Mouse (Mus musculus) retina, adult 2 months (tissue): Measurements from ENCODE around the gene Foxo3.

Source experiments
- DNase-seq: peaks from one replicate; pipeline ENCODE4 v3.0.0-alpha.2; 2012; ENCODE audit warnings: low read depth, low spot score

The Foxo3 gene

DNA sequence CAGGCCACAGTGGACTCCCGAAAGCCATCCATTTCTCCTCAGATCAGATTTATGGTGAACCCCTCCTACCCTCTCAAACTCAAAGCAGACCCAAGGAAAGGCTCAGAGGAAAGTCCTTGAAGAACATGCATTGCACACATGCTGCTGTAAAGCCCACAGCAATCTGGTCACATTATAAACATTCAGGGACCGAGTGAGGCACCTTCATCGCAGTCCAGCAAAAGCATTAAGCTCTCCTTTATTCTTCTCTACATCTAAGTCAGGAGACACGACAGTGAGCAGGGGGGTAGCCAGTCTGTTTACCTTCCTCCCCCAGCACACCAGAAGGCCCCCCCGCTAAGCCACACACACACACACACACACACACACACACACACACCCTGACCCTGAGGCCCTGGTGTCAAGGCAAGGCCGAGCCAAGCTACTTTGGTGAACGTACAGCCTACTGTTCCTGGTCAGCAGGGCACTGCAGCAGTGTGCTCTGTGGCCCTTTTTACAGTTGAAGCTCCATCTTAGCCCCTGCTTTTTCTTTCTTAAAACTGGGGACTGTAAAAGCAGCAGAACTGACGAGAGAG, 24.7 kb downstream of the Foxo3 start:
- DNase-seq: no peak

DNA sequence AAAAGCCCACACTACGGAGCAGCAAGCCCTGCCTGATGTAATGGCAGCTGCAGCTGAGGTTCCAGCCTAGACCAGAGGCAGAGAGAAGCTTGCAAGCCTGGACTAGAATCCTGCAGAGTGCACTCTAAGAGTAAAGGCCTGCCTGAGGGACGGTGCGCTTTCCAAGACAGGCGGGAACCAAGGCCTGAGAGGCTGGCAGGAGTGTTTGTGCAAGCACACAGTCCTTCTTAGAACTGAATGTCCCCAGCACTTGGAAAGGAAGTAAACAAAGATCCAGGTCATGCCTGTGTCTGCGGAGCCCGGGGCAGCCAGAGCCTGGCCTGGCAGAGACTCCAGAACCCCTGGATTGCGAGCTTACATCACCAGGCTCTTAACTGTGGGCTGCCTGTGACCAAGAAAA, 25.4 kb downstream of the Foxo3 start:
- no peak for DNase-seq

DNA sequence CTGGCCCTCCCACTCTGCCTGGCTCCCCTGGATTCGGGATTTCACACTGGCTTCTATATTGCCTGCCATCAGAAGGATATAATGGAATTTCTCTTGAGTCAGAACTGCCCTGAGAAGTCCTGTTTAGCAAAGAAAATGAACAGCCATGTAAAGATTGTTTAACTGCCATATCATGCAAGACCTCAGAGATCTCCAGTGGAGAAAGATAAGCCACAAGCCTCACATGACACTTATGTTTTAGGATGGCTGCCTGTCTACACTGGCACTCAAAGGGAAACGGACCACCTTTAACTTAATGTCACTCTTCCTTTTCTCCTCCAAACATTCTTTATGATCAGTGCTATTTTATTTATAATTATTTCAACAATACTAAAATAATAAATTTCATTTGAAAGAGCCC, 26.6 kb downstream of the Foxo3 start:
- DNase-seq: no peak

DNA sequence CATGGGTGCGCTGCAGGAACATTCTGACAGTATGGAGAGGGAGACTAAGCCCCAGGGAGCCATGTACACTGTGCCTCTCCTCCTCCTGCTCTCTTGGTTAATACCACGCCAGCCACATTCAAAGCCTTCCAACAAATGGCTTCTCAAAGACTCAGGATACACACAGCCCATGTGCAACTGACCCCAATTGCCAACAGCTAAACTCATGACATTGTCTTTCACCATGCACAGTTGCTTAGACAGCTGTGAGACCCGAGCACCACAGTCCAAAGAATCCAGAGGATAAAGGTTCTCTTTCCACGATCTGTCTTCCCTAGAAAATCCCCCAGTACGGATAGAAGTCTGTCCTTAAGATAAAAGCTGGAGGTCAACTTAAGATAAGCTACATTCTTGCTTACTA, 27.9 kb downstream of the Foxo3 start:
- no peak for DNase-seq

DNA sequence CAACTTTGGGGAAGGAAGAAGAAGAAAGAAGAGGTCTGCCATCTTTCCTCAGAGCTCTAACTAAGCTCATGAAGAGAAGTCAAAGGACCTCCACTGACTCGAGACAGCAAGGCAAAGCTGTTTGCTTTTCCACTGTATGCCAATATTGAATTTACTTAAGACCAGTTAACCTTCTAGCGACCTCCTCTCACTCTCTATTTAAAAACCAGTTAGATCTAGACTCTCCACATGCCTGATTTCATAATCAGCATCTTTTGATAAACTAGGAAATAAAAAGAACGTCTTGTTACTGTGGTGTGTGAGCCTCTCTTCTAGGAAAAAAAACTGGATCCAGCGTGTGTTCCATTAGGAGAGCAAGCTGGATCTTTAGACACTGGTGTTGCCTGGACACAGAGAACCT, 28.4 kb downstream of the Foxo3 start:
- no peak for DNase-seq

DNA sequence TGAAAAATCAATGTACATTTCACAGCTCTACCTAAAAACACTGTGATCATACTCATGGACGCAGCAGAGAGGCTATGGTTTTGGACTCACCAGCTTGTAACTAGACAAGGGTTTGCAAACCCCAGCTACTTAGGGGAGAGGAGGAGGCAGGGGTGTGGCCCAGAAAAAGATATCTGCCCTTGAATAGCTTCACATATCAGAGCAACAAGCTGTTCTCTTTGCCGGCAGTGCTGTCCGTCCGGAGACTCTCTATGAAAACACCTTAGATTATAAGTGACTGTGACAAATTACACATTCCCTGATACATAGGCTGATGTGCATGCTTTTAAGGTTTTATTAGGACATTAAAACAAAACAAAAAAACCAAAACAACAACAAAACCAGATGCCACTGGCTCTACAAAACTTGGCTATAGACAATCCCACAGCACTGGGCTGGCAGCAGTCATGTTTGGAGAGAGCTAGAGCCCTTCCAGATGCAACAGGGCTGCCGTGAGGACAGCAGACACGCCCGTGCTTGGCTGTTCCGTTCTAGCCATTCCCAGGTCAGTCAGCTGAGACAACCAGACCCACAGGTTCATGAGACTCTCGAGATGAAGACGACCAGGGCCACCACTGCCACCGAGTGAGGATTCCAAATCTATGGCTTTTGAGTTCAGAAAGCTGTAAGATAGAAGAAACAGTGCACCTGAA, 29.3 kb downstream of the Foxo3 start:
- no peak for DNase-seq

DNA sequence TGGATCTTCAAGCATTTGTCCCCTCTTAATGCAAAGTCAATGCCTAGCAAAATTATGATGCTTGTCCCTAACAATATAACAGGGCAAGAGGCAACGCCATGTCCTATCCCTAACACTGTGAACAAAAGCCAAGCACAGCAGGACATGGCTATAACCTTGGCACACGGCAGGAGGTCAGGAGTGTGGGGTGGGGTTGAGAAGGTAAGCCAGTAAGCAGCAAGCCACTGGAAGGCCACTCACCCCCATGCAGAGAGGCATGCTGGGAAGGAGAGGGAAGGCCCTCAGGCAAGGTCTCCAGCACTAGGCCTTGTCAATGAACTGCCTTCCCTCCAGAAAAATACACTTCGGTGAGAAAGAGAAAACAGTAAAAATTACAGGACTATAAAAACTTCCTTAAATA, 30.1 kb downstream of the Foxo3 start:
- DNase-seq: no peak

DNA sequence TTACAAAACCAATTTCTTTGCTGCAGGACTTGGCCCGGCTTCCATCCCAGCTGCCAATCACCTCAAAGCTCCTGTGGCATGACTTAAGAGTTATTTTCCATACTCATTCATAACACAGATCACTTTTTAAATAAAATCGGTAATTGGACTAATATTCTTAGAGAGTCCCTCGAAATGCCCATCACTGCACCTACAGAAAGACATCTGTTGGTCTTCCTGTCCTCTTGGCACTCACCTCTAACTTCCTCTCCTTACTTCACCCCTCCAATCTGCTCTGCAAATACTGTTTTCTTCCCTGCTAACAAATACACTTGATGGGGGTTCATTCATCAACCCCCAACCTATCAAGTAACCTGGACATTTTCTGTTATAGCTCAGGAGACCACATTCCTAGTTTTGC, 30.9 kb downstream of the Foxo3 start:
- no peak for DNase-seq

DNA sequence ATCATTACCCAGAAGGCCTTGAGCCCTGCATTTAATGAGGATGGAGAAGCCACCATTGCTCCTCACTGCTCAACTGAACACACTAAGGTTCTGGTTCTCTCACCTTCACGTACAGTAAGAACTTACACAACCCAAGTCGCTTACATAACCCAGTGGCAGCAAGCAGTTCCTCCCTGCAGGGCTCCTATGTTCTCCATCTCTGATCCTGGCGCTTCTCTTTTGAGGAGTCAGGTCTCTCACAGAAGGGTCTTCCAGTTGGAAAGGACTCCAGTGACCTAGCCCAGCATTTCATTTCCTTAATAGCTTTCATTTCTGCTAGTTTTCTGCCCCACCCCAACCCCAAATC, 31.3 kb downstream of the Foxo3 start:
- no peak for DNase-seq

DNA sequence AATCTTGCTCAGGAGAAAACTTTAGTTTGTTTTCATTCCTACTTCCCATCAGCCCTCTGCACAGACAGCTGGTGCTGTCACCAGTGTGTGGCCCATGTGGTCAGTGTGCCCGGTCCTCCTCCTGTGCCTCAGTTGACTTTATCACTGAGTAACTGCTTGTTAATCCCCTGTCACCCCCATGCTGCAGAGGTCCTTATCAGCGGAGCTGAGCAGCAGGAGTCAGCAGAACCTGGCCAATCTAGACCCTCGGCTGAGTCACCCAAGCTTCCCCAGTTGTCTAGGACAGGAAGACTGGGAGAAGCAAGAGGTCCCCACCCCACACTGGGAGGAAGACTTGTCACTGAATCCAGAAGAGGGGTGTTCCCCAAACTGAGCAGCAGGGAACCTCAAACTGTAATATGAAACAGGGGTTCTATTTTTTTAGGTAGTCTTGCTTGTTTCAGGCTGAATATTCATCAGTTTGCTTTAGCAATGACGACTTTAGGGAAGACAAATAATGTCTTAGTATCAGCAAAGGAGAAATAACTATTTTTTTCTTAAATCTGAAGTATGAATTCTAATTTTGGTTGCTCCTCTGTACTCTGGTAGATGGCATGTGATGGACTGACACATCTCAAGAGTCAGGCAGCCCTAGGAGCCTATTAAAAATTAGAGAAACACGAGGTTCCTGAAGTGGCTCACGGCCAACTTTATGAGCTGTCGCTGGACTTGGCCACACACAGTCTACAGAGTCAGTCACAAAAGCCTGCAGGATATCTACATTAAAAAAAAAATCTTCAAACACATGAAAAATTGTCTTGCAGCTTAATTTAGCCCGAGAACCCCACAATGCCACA, 31.9 kb downstream of the Foxo3 start:
- DNase-seq: no peak

DNA sequence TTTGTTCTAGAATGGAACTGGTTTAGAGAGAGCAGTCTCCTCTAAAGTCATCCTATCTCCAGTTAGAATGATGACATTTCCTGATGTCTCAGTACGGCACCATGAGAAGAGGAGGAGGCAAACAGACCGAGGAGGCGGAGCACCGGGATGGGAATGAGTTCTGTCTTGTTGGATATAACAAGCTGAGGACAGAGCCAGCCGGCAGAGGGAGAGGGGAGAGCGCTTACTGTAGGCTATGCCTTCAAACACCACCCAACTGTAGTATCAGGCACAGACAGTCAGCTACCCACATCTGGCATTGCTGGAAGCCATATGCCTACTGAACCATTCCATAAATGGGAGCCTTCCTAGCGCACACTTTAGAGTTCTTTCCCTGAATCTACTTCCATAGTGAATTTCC, 32.6 kb downstream of the Foxo3 start:
- no peak for DNase-seq

DNA sequence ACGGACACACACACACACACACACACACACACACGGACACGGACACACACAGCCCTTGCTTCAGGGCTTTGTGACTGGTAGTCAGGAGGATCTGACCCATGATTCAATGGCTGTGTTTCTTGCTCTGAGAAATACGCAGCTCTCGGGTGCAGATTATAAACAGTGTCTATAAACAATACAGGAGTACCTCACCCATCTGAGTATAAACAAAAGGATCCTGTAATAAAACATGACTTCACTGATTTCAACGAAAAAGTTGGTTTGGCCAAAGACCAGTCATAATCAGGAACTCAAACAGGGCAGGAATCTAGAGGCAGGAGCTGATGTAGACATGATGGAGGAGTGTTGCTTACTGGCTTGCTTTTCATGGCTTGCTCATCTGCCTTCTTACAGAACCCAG, 34.1 kb downstream of the Foxo3 start:
- DNase-seq: no peak

DNA sequence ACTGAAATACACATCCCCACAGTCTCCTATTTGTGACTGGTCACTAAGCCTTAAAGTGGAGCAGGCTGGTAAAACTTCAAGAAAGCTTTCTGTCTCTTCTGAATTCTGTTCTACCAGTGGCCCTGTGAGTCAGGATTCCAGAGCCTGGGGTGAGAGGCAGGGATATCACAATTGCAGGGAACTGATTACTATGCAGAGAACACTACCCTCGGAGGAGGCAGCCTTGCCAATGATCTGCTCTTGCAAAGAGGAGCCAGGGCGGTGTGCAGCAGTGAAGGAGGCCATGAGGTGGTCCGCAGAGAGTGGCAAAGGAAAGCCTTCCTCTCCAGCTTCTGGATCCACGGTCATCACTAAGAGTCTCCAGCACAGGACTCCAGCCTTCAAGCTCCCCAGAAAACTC, 34.8 kb downstream of the Foxo3 start:
- DNase-seq: no peak

DNA sequence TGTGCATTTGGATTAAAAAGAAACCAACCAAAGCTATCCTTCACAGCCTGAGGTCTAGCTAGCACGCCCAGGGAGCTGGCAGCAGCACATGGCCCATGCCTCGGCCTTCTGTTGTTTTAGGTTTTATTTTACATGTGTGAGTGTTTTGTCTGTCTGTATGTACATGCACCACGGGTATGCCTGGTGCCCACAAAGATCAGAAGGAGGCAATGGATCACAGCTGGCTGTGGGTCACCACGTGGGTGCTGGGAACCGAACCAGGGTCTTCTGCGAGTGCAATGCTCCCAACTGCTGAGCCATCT, 36.8 kb downstream of the Foxo3 start:
- DNase-seq: no peak

DNA sequence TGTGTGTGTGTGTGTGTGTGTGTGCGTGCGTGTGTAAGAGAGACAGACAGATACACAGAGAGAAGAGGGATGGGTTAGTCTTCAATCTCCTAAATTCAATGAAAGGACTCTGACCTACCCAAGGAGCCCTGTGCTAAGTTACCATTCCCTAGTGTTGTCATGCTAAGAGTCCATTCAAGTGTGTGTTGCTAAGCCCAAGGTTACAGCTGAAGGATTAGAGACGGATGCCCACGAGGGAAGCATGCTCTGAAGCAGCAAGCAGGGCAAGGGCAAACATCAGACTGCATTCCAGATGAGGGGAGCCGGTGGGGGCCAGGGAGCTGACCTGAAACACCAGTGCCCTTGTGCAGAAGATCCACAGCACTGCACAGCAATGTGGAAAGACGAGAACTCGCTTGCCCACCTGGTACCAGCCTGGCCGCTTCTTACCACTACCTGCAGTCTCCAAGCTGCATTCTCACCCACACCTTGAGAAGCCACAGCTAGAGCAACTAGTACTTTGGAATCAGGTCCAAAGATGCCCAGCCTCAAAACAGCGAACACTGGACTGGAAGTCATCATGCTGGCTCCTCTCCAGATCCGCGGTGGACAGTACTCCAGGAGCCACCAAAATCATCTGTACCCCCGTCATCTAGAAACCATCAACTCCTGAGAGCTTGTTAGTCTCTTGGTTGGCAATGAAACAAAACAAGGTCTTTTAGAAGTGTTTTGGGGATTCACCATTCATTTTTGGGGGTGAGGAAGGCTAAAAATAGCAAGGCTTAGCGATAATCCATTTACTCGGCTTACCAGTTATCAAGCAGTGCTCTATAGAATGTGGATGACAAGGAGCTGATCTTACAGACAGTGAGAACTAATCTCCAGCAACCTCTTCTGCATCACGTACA, 37.4 kb downstream of the Foxo3 start:
- peak; percentile 78 for DNase-seq

DNA sequence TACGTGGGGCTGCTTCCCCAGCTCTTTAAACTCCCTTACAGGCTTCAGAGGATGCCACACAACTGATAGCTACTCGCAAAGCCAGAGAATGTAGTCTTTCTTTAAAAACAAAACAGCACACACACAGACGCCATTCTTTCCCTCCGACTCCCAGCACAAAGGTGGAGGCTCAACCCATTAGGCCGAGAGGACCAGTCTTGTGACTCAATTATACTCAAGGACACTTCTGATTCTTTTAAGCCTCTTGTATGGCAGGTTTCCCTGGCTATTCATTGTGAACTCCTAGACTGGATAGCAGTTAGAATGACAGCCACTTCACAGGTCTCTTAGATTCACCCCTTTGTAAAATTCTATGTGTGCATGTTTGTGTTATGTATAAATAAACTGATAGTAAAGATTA, 38.3 kb downstream of the Foxo3 start:
- no peak for DNase-seq

DNA sequence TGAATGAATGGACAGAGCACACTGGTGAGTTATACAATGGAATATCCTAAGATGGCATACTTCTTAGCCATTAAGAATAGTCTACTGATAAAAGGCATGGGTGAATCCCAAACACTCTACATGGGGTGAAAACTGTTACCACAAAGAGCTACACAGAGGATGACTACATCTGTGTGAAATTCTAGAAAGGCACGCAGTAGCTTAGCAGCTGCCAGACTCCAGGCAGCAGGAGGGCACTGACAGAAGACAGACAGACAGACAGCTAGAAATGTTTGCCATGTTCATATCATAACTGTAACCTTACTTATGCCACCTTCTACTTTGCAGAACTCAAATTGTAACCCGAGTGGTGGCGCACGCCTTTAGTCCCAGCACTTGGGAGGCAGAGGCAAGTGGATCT, 39.0 kb downstream of the Foxo3 start:
- no peak for DNase-seq

DNA sequence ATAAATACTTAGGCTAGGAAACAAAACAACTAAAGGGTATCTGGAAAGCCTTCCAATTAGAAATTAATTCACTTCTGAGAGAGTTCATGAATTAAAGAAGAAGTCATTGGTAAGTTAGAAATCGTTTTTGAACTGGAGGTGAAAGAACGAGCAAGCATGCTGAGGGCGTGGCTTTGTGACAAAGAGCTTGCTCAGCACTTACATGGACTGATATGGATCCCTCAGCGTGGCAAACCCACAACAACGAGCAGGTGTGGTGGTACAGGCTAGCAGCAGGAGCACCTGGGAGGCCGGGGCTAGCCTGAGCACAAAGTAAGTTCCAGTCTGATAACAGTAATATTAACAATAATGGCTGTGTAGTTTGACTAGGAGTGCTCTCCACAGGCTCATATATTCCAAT, 41.2 kb downstream of the Foxo3 start:
- DNase-seq: no peak

DNA sequence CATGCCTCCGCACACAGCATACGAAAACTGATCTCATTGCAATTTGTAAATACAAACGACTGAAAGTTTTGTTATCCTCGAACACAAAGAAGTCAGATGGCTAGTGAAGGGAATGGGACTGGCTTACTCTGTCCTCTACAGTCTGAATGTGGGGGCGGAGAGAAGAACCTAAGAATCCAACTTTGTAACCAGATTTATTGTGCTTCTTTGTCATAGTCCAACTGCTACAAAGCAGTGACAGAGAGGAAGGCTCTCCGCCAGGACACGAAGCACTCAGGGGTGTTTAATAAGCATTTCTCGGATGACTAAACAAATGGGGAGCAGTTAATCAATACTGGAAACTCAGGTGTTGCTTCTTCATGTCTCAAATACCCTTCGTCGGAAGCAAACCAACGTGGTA, 43.6 kb downstream of the Foxo3 start:
- no peak for DNase-seq

DNA sequence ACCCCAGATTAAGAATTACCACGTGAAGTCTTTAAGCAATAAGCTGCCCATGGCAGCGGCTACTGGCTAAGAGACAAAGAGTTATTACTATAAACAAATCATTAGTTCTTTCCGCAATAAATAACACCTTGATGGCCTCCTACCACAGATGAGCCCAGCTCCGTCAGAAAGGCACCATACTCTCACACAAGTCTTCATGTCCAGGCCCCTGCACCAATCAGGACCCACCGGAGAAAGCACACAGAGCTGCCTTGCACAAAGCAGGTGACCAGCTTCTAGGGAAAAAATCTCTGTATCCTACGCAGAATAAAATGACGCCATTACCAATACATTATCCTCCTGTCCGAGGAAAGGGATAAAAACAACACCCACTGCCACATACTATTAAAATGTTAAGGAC, 44.7 kb downstream of the Foxo3 start:
- no peak for DNase-seq

DNA sequence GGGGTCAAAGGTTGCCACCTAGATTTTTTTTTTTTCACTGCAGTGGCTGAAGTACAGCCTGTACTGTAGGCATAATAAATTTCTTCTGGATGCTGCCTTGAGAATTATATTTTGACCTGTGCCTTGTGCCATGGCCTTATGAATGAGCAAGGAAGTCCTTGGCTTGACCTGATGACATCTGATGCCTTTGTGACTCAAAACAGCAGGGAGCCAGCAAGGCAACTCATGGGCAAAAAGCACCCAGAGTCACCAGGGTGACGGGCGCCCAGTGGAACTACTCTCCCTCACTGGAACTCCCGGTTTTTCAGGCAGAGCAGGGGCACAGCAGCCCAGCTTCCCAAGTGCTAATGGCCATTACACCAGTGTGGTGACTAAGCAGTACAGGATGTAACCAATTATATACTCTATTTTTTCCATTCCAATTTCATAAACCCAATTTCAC, 45.4 kb downstream of the Foxo3 start:
- DNase-seq: no peak

DNA sequence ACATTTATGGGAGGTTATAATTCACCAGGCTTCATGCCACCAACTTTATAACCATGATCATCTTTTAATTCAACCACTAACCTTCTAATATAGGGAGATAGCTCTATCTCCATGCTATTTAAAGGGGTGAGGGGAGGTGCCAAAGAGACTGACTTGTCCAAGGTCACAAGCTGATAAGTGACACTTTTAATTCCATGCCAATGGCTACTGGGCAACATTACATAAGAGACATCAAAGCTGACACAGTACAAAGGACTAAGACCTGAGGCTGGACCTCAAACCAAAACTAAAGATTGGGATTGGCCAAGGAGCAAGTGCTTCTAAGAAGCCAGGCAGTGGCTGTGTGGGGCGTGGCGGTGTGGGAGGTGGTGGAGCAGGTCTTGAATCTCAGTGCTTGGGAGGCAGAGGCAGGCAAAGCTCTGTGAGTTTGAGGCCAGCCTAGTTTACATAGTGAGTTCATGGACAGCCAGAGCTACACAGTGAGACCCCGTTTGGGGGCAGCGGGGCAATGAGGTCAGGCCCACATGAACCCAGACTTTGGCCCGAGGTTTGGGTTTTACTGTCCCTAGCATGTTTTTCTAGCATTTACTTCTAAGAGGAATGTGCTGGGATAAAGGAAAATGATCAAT, 46.0 kb downstream of the Foxo3 start:
- DNase-seq: no peak
